Mouse (Mus musculus): ENCODE data around the gene Gm49345. TPM values are rescaled to one million over a fixed set of nuclear protein-coding genes. Genes with fewer than 3 reads are reported as not detected.

Gm49345 gene
- polyA plus RNA-seq, 1 experiment from 2014 or later = not detected

GRCm38 (mm10) chr13:67552505-67553346 lies 84.8 kb downstream of the Gm49345 start:
- peaks cover 6% of the 10 kb centered on the region for H3K4me1 ChIP-seq (replicated peaks)
- H3K36me3 ChIP-seq = no peaks in the 10 kb centered on the region
- H3K9ac ChIP-seq = peak overlapping the region; percentile 89
- no peaks in the 10 kb centered on the region for H3K9me3 ChIP-seq
- WGBS = under 1% methylated on average over 44 of the region's 44 CpGs
- H3K27me3 ChIP-seq (replicated peaks) = no peaks in the 10 kb centered on the region
- H3K4me3 ChIP-seq (replicated peaks) = peak overlapping the region; percentile 83
- peak overlapping the region; percentile 90 for H3K27ac ChIP-seq
- peak overlapping the region; percentile 58 for H3K4me2 ChIP-seq (replicated peaks)
- ATAC-seq = peak; percentile 99

- Histone ChIP-seq H3K9me3 (no peaks in the 10 kb centered on the region), H3K36me3 (peaks cover 20% of the 10 kb centered on the region), H3K4me1 (replicated peaks) (no peaks in the 10 kb centered on the region), H3K4me2 (replicated peaks) (no peak overlapping the region), H3K27me3 (replicated peaks) (no peaks in the 10 kb centered on the region), H3K4me3 (replicated peaks) (no peak overlapping the region), H3K27ac (no peak overlapping the region), H3K9ac (no peak overlapping the region)
- ATAC-seq = no peak
- 88% methylated on average over 1 of the region's 1 CpGs for WGBS
These were observed 91.6 kb downstream of the Gm49345 start for GRCm38 (mm10) chr13:67545941-67546340.

Other genes starting within 250 kb of the Gm49345 start
- 4.8 and 5.6 TPM in 2 replicates for gene Zfp429, start 237.9 kb downstream of the Gm49345 start, polyA plus RNA-seq (2015; fragmentation: Nextera tagmentation; extraction: Ambion mirVana)
- 1.6 and 3.0 TPM in 2 replicates for gene Zfp459, start 216.4 kb downstream of the Gm49345 start, polyA plus RNA-seq (2015; fragmentation: Nextera tagmentation; extraction: Ambion mirVana)
- 6.7 and 8.2 TPM in 2 replicates for gene Zfp874a, start 186.1 kb downstream of the Gm49345 start, polyA plus RNA-seq (2015; fragmentation: Nextera tagmentation; extraction: Ambion mirVana)
- 2.0 and 2.9 TPM in 2 replicates for gene Zfp874b, start 153.5 kb downstream of the Gm49345 start, polyA plus RNA-seq (2015; fragmentation: Nextera tagmentation; extraction: Ambion mirVana)
- 10.6 and 12.4 TPM in 2 replicates for gene Zfp58, start 137.2 kb downstream of the Gm49345 start, polyA plus RNA-seq (2015; fragmentation: Nextera tagmentation; extraction: Ambion mirVana)
- gene Gm26965, start 111.6 kb downstream of the Gm49345 start, polyA plus RNA-seq (2015; fragmentation: Nextera tagmentation; extraction: Ambion mirVana) = not detected in 2 replicates
- 18.1 and 19.3 TPM in 2 replicates for gene Zfp87, start 111.6 kb downstream of the Gm49345 start, polyA plus RNA-seq (2015; fragmentation: Nextera tagmentation; extraction: Ambion mirVana)
- 11.5 and 11.7 TPM in 2 replicates for gene Zfp748, start 83.9 kb downstream of the Gm49345 start, polyA plus RNA-seq (2015; fragmentation: Nextera tagmentation; extraction: Ambion mirVana)
- gene Zfp729b, start 28.1 kb downstream of the Gm49345 start, polyA plus RNA-seq (2015; fragmentation: Nextera tagmentation; extraction: Ambion mirVana) = 3.4 and 4.1 TPM in 2 replicates
- gene Zfp729a, start within 50 bp of the Gm49345 start, polyA plus RNA-seq (2015; fragmentation: Nextera tagmentation; extraction: Ambion mirVana) = 2.6 TPM in 2 replicates
- 9.3 and 10.1 TPM in 2 replicates for gene Zfp738, start 49.3 kb upstream of the Gm49345 start, polyA plus RNA-seq (2015; fragmentation: Nextera tagmentation; extraction: Ambion mirVana)
- 4.7 and 4.9 TPM in 2 replicates for gene Zfp65, start 91.4 kb upstream of the Gm49345 start, polyA plus RNA-seq (2015; fragmentation: Nextera tagmentation; extraction: Ambion mirVana)
- gene Zfp85, start 117.5 kb upstream of the Gm49345 start, polyA plus RNA-seq (2015; fragmentation: Nextera tagmentation; extraction: Ambion mirVana) = 3.4 and 4.0 TPM in 2 replicates
- gene Zfp493, start 141.9 kb upstream of the Gm49345 start, polyA plus RNA-seq (2015; fragmentation: Nextera tagmentation; extraction: Ambion mirVana) = 2.1 and 2.5 TPM in 2 replicates
- gene Zfp273, start 176.0 kb upstream of the Gm49345 start, polyA plus RNA-seq (2015; fragmentation: Nextera tagmentation; extraction: Ambion mirVana) = 5.6 and 6.2 TPM in 2 replicates
- gene Gm10037, start 193.3 kb upstream of the Gm49345 start, polyA plus RNA-seq (2015; fragmentation: Nextera tagmentation; extraction: Ambion mirVana) = 2.1 and 2.2 TPM in 2 replicates
- gene BC048507, start 225.6 kb upstream of the Gm49345 start, polyA plus RNA-seq (2015; fragmentation: Nextera tagmentation; extraction: Ambion mirVana) = not detected in 2 replicates

Measured in intestine, embryonic 15.5 days (tissue).